Mouse (Mus musculus): Measurements from ENCODE around the gene Kndc1. TPM values are rescaled to one million over a fixed set of nuclear protein-coding genes. Genes with fewer than 3 reads are reported as not detected.

Gene Kndc1
- polyA plus RNA-seq, 1 experiment, result 0.32 TPM

- peaks cover 5% of the 10 kb centered on the region for H3K4me1 ChIP-seq (ENCODE audit: control insufficient read depth, insufficient read depth, insufficient read length, low read length)
- H3K27ac ChIP-seq (replicated peaks; ENCODE audit: low read depth, low read length), result no peak within 1 kb of the TSS; the same call in 1 of the 2 replicates
Observed at GRCm38 (mm10) chr7:139978278-139978892, 83.9 kb downstream of the Kndc1 start, which contains the start of gene 6430531B16Rik. Gene 6430531B16Rik, minus strand, starts transcription at chr7:139978755.

GRCm38 (mm10) chr7:139979011-139979719, 84.7 kb downstream of the Kndc1 start:
- Histone ChIP-seq H3K27ac (replicated peaks; ENCODE audit: low read depth, low read length) (no peak overlapping the region; the same call in 1 of the 2 replicates), H3K4me3 (ENCODE audit: insufficient read depth, low read depth, low read length) (peak overlapping the region; percentile 52; the same call in 1 of the 2 replicates), H3K4me1 (ENCODE audit: control insufficient read depth, insufficient read depth, insufficient read length, low read length) (peaks cover 5% of the 10 kb centered on the region)

More at GRCm38 (mm10) chr7:139978278-139978892, 83.9 kb downstream of the Kndc1 start, which contains the start of gene 6430531B16Rik:
- peak within 1 kb of the TSS; percentile 52 for H3K4me3 ChIP-seq (ENCODE audit: insufficient read depth, low read depth, low read length)

GRCm38 (mm10) chr7:139980778-139981177, 86.3 kb downstream of the Kndc1 start:
- no peak overlapping the region for H3K4me3 ChIP-seq (ENCODE audit: insufficient read depth, low read depth, low read length)
- no peak overlapping the region for H3K27ac ChIP-seq (replicated peaks; ENCODE audit: low read depth, low read length)
- H3K4me1 ChIP-seq (ENCODE audit: control insufficient read depth, insufficient read depth, insufficient read length, low read length), result peaks cover 5% of the 10 kb centered on the region

- H3K4me1 ChIP-seq (ENCODE audit: control insufficient read depth, insufficient read depth, insufficient read length, low read length), result peaks cover 5% of the 10 kb centered on the region
Observed at GRCm38 (mm10) chr7:139982058-139982457, 87.6 kb downstream of the Kndc1 start.

GRCm38 (mm10) chr7:139984505-139984904, 90.0 kb downstream of the Kndc1 start:
- no peak overlapping the region for H3K27ac ChIP-seq (replicated peaks; ENCODE audit: low read depth, low read length)
- H3K4me3 ChIP-seq (ENCODE audit: insufficient read depth, low read depth, low read length), result no peak overlapping the region
- H3K4me1 ChIP-seq (ENCODE audit: control insufficient read depth, insufficient read depth, insufficient read length, low read length), result no peaks in the 10 kb centered on the region

More at GRCm38 (mm10) chr7:139982058-139982457, 87.6 kb downstream of the Kndc1 start:
- no peak overlapping the region for H3K27ac ChIP-seq (replicated peaks; ENCODE audit: low read depth, low read length)
- H3K4me3 ChIP-seq (ENCODE audit: insufficient read depth, low read depth, low read length), result no peak overlapping the region

GRCm38 (mm10) chr7:139988272-139988671, 93.8 kb downstream of the Kndc1 start:
- H3K4me3 ChIP-seq (ENCODE audit: insufficient read depth, low read depth, low read length), result no peak overlapping the region
- no peak overlapping the region for H3K27ac ChIP-seq (replicated peaks; ENCODE audit: low read depth, low read length)
- H3K4me1 ChIP-seq (ENCODE audit: control insufficient read depth, insufficient read depth, insufficient read length, low read length), result no peaks in the 10 kb centered on the region

GRCm38 (mm10) chr7:139990864-139991394, 96.4 kb downstream of the Kndc1 start:
- H3K27ac ChIP-seq (replicated peaks; ENCODE audit: low read depth, low read length), result no peak overlapping the region
- 0 out of 2 replicates have a peak overlapping the region, but pooled peaks have one; percentile 17 for H3K4me3 ChIP-seq (ENCODE audit: insufficient read depth, low read depth, low read length)
- H3K4me1 ChIP-seq (ENCODE audit: control insufficient read depth, insufficient read depth, insufficient read length, low read length), result no peaks in the 10 kb centered on the region

Other genes starting within 250 kb of the Kndc1 start
- 0.40 TPM in 1 of 2 replicates, not detected in the other for gene Cfap46, start 210.9 kb upstream of the Kndc1 start, polyA plus RNA-seq (2012; ENCODE audit: insufficient read depth, insufficient read length, missing spikeins)
- not detected in 2 replicates for gene Adgra1, start 60.5 kb upstream of the Kndc1 start, polyA plus RNA-seq (2012; ENCODE audit: insufficient read depth, insufficient read length, missing spikeins)
- gene Utf1, start 49.1 kb downstream of the Kndc1 start, polyA plus RNA-seq (2012; ENCODE audit: insufficient read depth, insufficient read length, missing spikeins), result not detected in 2 replicates
- gene 6430531B16Rik, start 84.1 kb downstream of the Kndc1 start, polyA plus RNA-seq (2012; ENCODE audit: insufficient read depth, insufficient read length, missing spikeins), result not detected in 2 replicates
- gene Adam8, start 97.9 kb downstream of the Kndc1 start, polyA plus RNA-seq (2012; ENCODE audit: insufficient read depth, insufficient read length, missing spikeins), result 3.0 TPM in 1 of 2 replicates, not detected in the other
- gene Zfp511, start 141.7 kb downstream of the Kndc1 start, polyA plus RNA-seq (2012; ENCODE audit: insufficient read depth, insufficient read length, missing spikeins), result 12.9 and 13.9 TPM in 2 replicates
- gene Tubgcp2, start 142.0 kb downstream of the Kndc1 start, polyA plus RNA-seq (2012; ENCODE audit: insufficient read depth, insufficient read length, missing spikeins), result 8.6 and 9.1 TPM in 2 replicates
- gene Msx3, start 154.4 kb downstream of the Kndc1 start, polyA plus RNA-seq (2012; ENCODE audit: insufficient read depth, insufficient read length, missing spikeins), result not detected in 2 replicates
- gene Caly, start 187.9 kb downstream of the Kndc1 start, polyA plus RNA-seq (2012; ENCODE audit: insufficient read depth, insufficient read length, missing spikeins), result not detected in 2 replicates
- gene Prap1, start 198.7 kb downstream of the Kndc1 start, polyA plus RNA-seq (2012; ENCODE audit: insufficient read depth, insufficient read length, missing spikeins), result not detected in 2 replicates
- gene Fuom, start 207.7 kb downstream of the Kndc1 start, polyA plus RNA-seq (2012; ENCODE audit: insufficient read depth, insufficient read length, missing spikeins), result 211 and 236 TPM in 2 replicates
- gene Paox, start 221.1 kb downstream of the Kndc1 start, polyA plus RNA-seq (2012; ENCODE audit: insufficient read depth, insufficient read length, missing spikeins), result 45.1 and 45.3 TPM in 2 replicates
- 1,018 and 1,090 TPM in 2 replicates for gene Echs1, start 221.8 kb downstream of the Kndc1 start, polyA plus RNA-seq (2012; ENCODE audit: insufficient read depth, insufficient read length, missing spikeins)
- 49.2 and 54.7 TPM in 2 replicates for gene Mtg1, start 242.9 kb downstream of the Kndc1 start, polyA plus RNA-seq (2012; ENCODE audit: insufficient read depth, insufficient read length, missing spikeins)